In the genomic region with DNA sequence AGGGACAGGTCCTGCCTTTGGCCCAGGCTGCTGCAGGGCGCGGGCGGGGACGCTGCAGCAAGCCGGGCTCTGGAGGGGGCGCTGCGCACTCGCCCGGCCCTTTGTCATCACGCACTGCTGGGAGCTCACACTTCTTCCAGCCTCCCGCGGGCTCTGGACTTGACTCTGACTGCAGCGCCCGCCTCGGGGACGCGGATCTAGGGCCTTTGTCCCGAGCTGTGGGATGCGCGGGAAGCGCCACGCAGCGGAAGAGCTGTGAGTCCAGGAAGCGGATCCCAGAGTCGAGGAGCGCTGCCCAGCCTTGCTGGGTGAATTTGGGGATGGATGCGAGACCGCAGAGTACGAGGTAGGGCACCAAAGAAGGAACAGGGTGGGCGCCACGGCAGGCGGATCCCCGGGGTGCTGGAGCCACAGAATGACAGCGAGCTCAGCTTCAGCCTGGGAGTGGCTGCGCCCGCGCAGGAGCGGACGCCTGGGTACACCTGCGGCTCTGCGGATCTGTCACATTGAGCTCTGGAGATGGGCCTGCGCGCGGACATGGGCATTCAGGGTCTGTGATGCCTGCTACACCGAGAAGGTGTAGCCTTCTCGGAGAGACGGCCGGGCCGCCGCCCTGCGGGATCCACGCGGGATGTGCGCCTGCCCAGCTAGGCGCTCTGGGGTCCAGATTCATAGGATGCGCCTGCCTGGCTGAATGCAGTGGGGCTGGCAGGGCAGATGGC, we compare ENCODE assay signal across 8 mouse cellular contexts. TPM values are rescaled to one million over a fixed set of nuclear protein-coding genes. Genes with fewer than 3 reads are reported as not detected.
DNase-seq lines count a peak whose midpoint lies in the region; ATAC-seq and TF ChIP-seq lines count a peak whose summit lies in the region.

TSS of gene Add2 (plus strand) at position 81 of the 722 bp plus-strand sequence.

- H3K9me3 ChIP-seq in kidney, postnatal 0 days (replicated peaks; ENCODE audit: low read length) = no peaks in the 10 kb centered on the region
- no peaks in the 10 kb centered on the region for H3K9me3 ChIP-seq in forebrain, embryonic 16.5 days (ENCODE audit: control insufficient read depth, low read length)
- no peaks in the 10 kb centered on the region for H3K9me3 ChIP-seq in stomach, embryonic 14.5 days (ENCODE audit: control insufficient read depth, low read depth, low read length)

- H3K27ac ChIP-seq in kidney, postnatal 0 days = no peak within 1 kb of the TSS
- peak within 1 kb of the TSS; percentile 98 for H3K27ac ChIP-seq in forebrain, embryonic 16.5 days (ENCODE audit: low read length)
- H3K27ac ChIP-seq in stomach, embryonic 14.5 days (ENCODE audit: low read length) = no peak within 1 kb of the TSS

- 0 out of 2 replicates have a peak, but pooled peaks cover 11% of the 10 kb centered on the region for H3K4me1 ChIP-seq in kidney, postnatal 0 days (replicated peaks; ENCODE audit: insufficient read depth, low read length)
- H3K4me1 ChIP-seq in forebrain, embryonic 16.5 days (replicated peaks; ENCODE audit: control insufficient read depth, insufficient read depth, low read length) = peaks cover 38% of the 10 kb centered on the region
- H3K4me1 ChIP-seq in stomach, embryonic 14.5 days (ENCODE audit: control insufficient read depth, insufficient read depth, low read length) = no peaks in the 10 kb centered on the region

- peak within 1 kb of the TSS; percentile 49; the same call in 1 of the 2 replicates for H3K9ac ChIP-seq in kidney, postnatal 0 days (ENCODE audit: low read depth, low read length)
- peak within 1 kb of the TSS; percentile 81 for H3K9ac ChIP-seq in forebrain, embryonic 16.5 days (replicated peaks; ENCODE audit: low read depth, low read length)
- H3K9ac ChIP-seq in stomach, embryonic 14.5 days (replicated peaks; ENCODE audit: low read depth, low read length) = peak within 1 kb of the TSS; percentile 36; the same call in 1 of the 2 replicates

- H3K27me3 ChIP-seq in kidney, postnatal 0 days (ENCODE audit: insufficient read depth, low read length) = no peaks in the 10 kb centered on the region
- no peaks in the 10 kb centered on the region for H3K27me3 ChIP-seq in forebrain, embryonic 16.5 days (replicated peaks; ENCODE audit: control insufficient read depth, insufficient read depth, low read length)
- H3K27me3 ChIP-seq in stomach, embryonic 14.5 days (ENCODE audit: control insufficient read depth, insufficient read depth, low read length) = peaks cover 14% of the 10 kb centered on the region

- under 1% methylated on average over 56 of the region's 56 CpGs for WGBS in kidney, postnatal 0 days
- WGBS in forebrain, embryonic 16.5 days = 0% methylated on average over 56 of the region's 56 CpGs
- 1% methylated on average over 56 of the region's 56 CpGs for WGBS in stomach, embryonic 14.5 days

- no peaks in the 10 kb centered on the region for H3K36me3 ChIP-seq in kidney, postnatal 0 days (ENCODE audit: insufficient read depth, low read length)
- H3K36me3 ChIP-seq in forebrain, embryonic 16.5 days (ENCODE audit: control insufficient read depth, insufficient read depth) = no peaks in the 10 kb centered on the region
- no peaks in the 10 kb centered on the region for H3K36me3 ChIP-seq in stomach, embryonic 14.5 days (ENCODE audit: control insufficient read depth, insufficient read depth, low read length)

- no peak; the same call in 1 of the 2 replicates for ATAC-seq in kidney, postnatal 0 days (replicated peaks; ENCODE audit: low FRiP score, low read depth)
- ATAC-seq in forebrain, embryonic 16.5 days = peak; percentile 92
- ATAC-seq in stomach, embryonic 14.5 days (ENCODE audit: insufficient number of reproducible peaks, insufficient read depth, low FRiP score, low read depth) = peak; percentile 69; the same call in 1 of the 2 replicates

- peak; percentile 52 for DNase-seq in kidney, postnatal 0 days (ENCODE audit: low spot score)
- DNase-seq in kidney, adult 8-10 months = no peak
- DNase-seq in cerebellum, adult 9-10 months = peak; percentile 79
- DNase-seq in kidney, postnatal 4 days = peak; percentile 55 to 69
- peak; percentile 16 to 28 for DNase-seq in lung, postnatal 4 days
- DNase-seq in adipocyte (ENCODE audit: low spot score) = no peak

- TF ChIP-seq CTCF in kidney, postnatal 0 days (IDR thresholded peaks at IDR 0.05; ENCODE audit: low read depth) = peak; percentile 53

- peak within 1 kb of the TSS; percentile 85 for H3K4me2 ChIP-seq in kidney, postnatal 0 days (ENCODE audit: low read length)
- H3K4me2 ChIP-seq in forebrain, embryonic 16.5 days (ENCODE audit: low read length) = peak within 1 kb of the TSS; percentile 77
- peak within 1 kb of the TSS; percentile 97 for H3K4me2 ChIP-seq in stomach, embryonic 14.5 days (replicated peaks; ENCODE audit: low read depth, low read length)

- peak within 1 kb of the TSS; percentile 43 for H3K4me3 ChIP-seq in kidney, postnatal 0 days (replicated peaks; ENCODE audit: low read depth, low read length)
- H3K4me3 ChIP-seq in forebrain, embryonic 16.5 days (replicated peaks; ENCODE audit: low read length) = peak within 1 kb of the TSS; percentile 53
- H3K4me3 ChIP-seq in stomach, embryonic 14.5 days (ENCODE audit: low read depth, low read length) = peak within 1 kb of the TSS; percentile 47

RNA-seq across cellular contexts. Expression of gene Add2, which starts in this region (rescaled TPM):
- polyA plus RNA-seq in kidney, postnatal 0 days (2015; fragmentation: Nextera tagmentation; extraction: Ambion mirVana) = 1.8 and 2.6 TPM in 2 replicates
- 243 and 248 TPM in 2 replicates for polyA plus RNA-seq in forebrain, embryonic 16.5 days (2015; fragmentation: Nextera tagmentation; extraction: Ambion mirVana)
- 7.1 and 7.7 TPM in 2 replicates for polyA plus RNA-seq in stomach, embryonic 14.5 days (2014; fragmentation: Nextera tagmentation; extraction: Ambion mirVana)

Comparison
In these comparisons a context has a peak if more than half of its experiments do, and no peak if none do; other contexts are left out.
1. RNA of gene Add2 (polyA plus RNA-seq): 243 to 248 TPM in forebrain, embryonic 16.5 days; 7.1 to 7.7 TPM in stomach, embryonic 14.5 days and 1.8 to 2.6 TPM in kidney, postnatal 0 days; every median in the first group is over 10 times any median in the second.
2. DNase-seq: peak in kidney, postnatal 0 days (single experiment), cerebellum, adult 9-10 months (single experiment), kidney, postnatal 4 days (2 of 2) and lung, postnatal 4 days (2 of 2); none in kidney, adult 8-10 months (0 of 2) and adipocyte (single experiment).
3. Peak in every context shown above with its lines, with median percentiles within 50 percentile points of each other: H3K4me2 ChIP-seq, H3K4me3 ChIP-seq and H3K9ac ChIP-seq.